Comparison of ENCODE assay signal across 8 mouse cellular contexts in genomic region chr15:82337875-82338274, GRCm38 (mm10). TPM values are rescaled to one million over a fixed set of nuclear protein-coding genes. Genes with fewer than 3 reads are reported as not detected.
DNase-seq lines count a peak whose midpoint lies in the region; ATAC-seq and TF ChIP-seq lines count a peak whose summit lies in the region.

No protein-coding gene starts in this region.

- peaks cover 8% of the 10 kb centered on the region; the same call in 1 of the 2 replicates for H3K4me1 ChIP-seq in lung, embryonic 14.5 days (ENCODE audit: insufficient read depth)
- H3K4me1 ChIP-seq in embryonic facial prominence, embryonic 13.5 days = peaks cover 44% of the 10 kb centered on the region
- peaks cover 15% of the 10 kb centered on the region for H3K4me1 ChIP-seq in limb, embryonic 11.5 days (ENCODE audit: control insufficient read depth, insufficient read depth, low read length)
- H3K4me1 ChIP-seq in neural tube, embryonic 15.5 days = peaks cover 37% of the 10 kb centered on the region

- peak; percentile 17 for DNase-seq in lung, embryonic 14.5 days
- DNase-seq in lung, postnatal 36 days = no peak
- DNase-seq in limb, embryonic 11.5 days (ENCODE audit: low spot score) = no peak
- no peak for DNase-seq in layer of hippocampus, adult 9-10 months (ENCODE audit: low spot score)
- DNase-seq in adipocyte (ENCODE audit: low spot score) = no peak
- DNase-seq in spleen, postnatal 14 days (ENCODE audit: low spot score in 2 of 2) = no peak

- H3K27me3 ChIP-seq in lung, embryonic 14.5 days (ENCODE audit: insufficient read depth, low read length) = no peaks in the 10 kb centered on the region
- no peaks in the 10 kb centered on the region for H3K27me3 ChIP-seq in embryonic facial prominence, embryonic 13.5 days
- no peaks in the 10 kb centered on the region for H3K27me3 ChIP-seq in limb, embryonic 11.5 days (ENCODE audit: control insufficient read depth, insufficient read depth, low read length)
- H3K27me3 ChIP-seq in neural tube, embryonic 15.5 days (replicated peaks) = peaks cover 14% of the 10 kb centered on the region

- TF ChIP-seq CTCF in lung, embryonic 14.5 days (IDR thresholded peaks at IDR 0.05; ENCODE audit: low read depth) = no peak

- H3K36me3 ChIP-seq in lung, embryonic 14.5 days (ENCODE audit: insufficient read depth) = peaks cover 34% of the 10 kb centered on the region
- H3K36me3 ChIP-seq in embryonic facial prominence, embryonic 13.5 days = peaks cover 31% of the 10 kb centered on the region
- no peaks in the 10 kb centered on the region; the same call in 1 of the 2 replicates for H3K36me3 ChIP-seq in limb, embryonic 11.5 days (ENCODE audit: control insufficient read depth, insufficient read depth, low read length)
- H3K36me3 ChIP-seq in neural tube, embryonic 15.5 days = peaks cover 19% of the 10 kb centered on the region

- H3K4me3 ChIP-seq in lung, embryonic 14.5 days (ENCODE audit: low read depth, low read length) = peak overlapping the region; percentile 58
- peak overlapping the region; percentile 61 for H3K4me3 ChIP-seq in embryonic facial prominence, embryonic 13.5 days
- peak overlapping the region; percentile 48 for H3K4me3 ChIP-seq in limb, embryonic 11.5 days (ENCODE audit: low read depth, low read length)
- peak overlapping the region; percentile 59 for H3K4me3 ChIP-seq in neural tube, embryonic 15.5 days (replicated peaks)

- no peak for ATAC-seq in lung, embryonic 14.5 days (ENCODE audit: insufficient read depth)
- no peak for ATAC-seq in embryonic facial prominence, embryonic 13.5 days (ENCODE audit: insufficient number of reproducible peaks, insufficient read depth, low FRiP score, low TSS enrichment, low read depth)
- 0 out of 2 replicates have a peak, but pooled peaks have one; percentile 3 for ATAC-seq in limb, embryonic 11.5 days (ENCODE audit: insufficient number of reproducible peaks, low FRiP score, low TSS enrichment, low read depth)
- ATAC-seq in neural tube, embryonic 15.5 days (ENCODE audit: low FRiP score) = no peak

- H3K27ac ChIP-seq in lung, embryonic 14.5 days (ENCODE audit: low read depth) = no peak overlapping the region
- peak overlapping the region; percentile 33; the same call in 1 of the 2 replicates for H3K27ac ChIP-seq in embryonic facial prominence, embryonic 13.5 days
- H3K27ac ChIP-seq in limb, embryonic 11.5 days (replicated peaks; ENCODE audit: low read depth, low read length) = no peak overlapping the region
- peak overlapping the region; percentile 63; the same call in 1 of the 2 replicates for H3K27ac ChIP-seq in neural tube, embryonic 15.5 days (replicated peaks)

- H3K9me3 ChIP-seq in lung, embryonic 14.5 days (ENCODE audit: low read depth, low read length) = no peaks in the 10 kb centered on the region
- no peaks in the 10 kb centered on the region for H3K9me3 ChIP-seq in embryonic facial prominence, embryonic 13.5 days
- no peaks in the 10 kb centered on the region for H3K9me3 ChIP-seq in limb, embryonic 11.5 days (ENCODE audit: control insufficient read depth, low read length)
- H3K9me3 ChIP-seq in neural tube, embryonic 15.5 days (replicated peaks) = no peaks in the 10 kb centered on the region

- peak overlapping the region; percentile 53 for H3K9ac ChIP-seq in lung, embryonic 14.5 days
- peak overlapping the region; percentile 78 for H3K9ac ChIP-seq in embryonic facial prominence, embryonic 13.5 days
- H3K9ac ChIP-seq in limb, embryonic 11.5 days (ENCODE audit: low read length) = peak overlapping the region; percentile 67; the same call in 1 of the 2 replicates
- H3K9ac ChIP-seq in neural tube, embryonic 15.5 days (replicated peaks) = peak overlapping the region; percentile 58; the same call in 1 of the 2 replicates

- peak overlapping the region; percentile 60 for H3K4me2 ChIP-seq in lung, embryonic 14.5 days
- peak overlapping the region; percentile 74 for H3K4me2 ChIP-seq in embryonic facial prominence, embryonic 13.5 days
- H3K4me2 ChIP-seq in limb, embryonic 11.5 days (ENCODE audit: low read depth, severe bottlenecking) = peak overlapping the region; percentile 75
- H3K4me2 ChIP-seq in neural tube, embryonic 15.5 days = peak overlapping the region; percentile 67

- 12% methylated on average over 4 of the region's 4 CpGs for WGBS in lung, embryonic 14.5 days
- WGBS in embryonic facial prominence, embryonic 13.5 days = 37% methylated on average over 4 of the region's 4 CpGs
- WGBS in limb, embryonic 11.5 days = 58% methylated on average over 4 of the region's 4 CpGs
- WGBS in neural tube, embryonic 15.5 days = 39% methylated on average over 4 of the region's 4 CpGs

RNA-seq across cellular contexts. Expression of gene Naga, which starts 0.8 kb away (rescaled TPM):
- 40.3 and 45.9 TPM in 2 replicates for polyA plus RNA-seq in lung, embryonic 14.5 days (2014; fragmentation: Nextera tagmentation; extraction: Ambion mirVana)
- 46.0 and 49.9 TPM in 2 replicates for polyA plus RNA-seq in embryonic facial prominence, embryonic 13.5 days (2015; fragmentation: Nextera tagmentation; extraction: Ambion mirVana)
- polyA plus RNA-seq in limb, embryonic 11.5 days (2014; fragmentation: Nextera tagmentation; extraction: Ambion mirVana) = 25.8 and 29.7 TPM in 2 replicates
- 33.4 and 41.8 TPM in 2 replicates for polyA plus RNA-seq in neural tube, embryonic 15.5 days (2015; fragmentation: Nextera tagmentation; extraction: Ambion mirVana)

RNA-seq across cellular contexts. Expression of gene Pheta2, which starts 0.9 kb away (rescaled TPM):
- polyA plus RNA-seq in lung, embryonic 14.5 days (2014; fragmentation: Nextera tagmentation; extraction: Ambion mirVana) = 13.8 and 14.4 TPM in 2 replicates
- 18.9 and 19.5 TPM in 2 replicates for polyA plus RNA-seq in embryonic facial prominence, embryonic 13.5 days (2015; fragmentation: Nextera tagmentation; extraction: Ambion mirVana)
- 6.0 and 7.0 TPM in 2 replicates for polyA plus RNA-seq in limb, embryonic 11.5 days (2014; fragmentation: Nextera tagmentation; extraction: Ambion mirVana)
- polyA plus RNA-seq in neural tube, embryonic 15.5 days (2015; fragmentation: Nextera tagmentation; extraction: Ambion mirVana) = 2.4 and 6.6 TPM in 2 replicates

RNA-seq across cellular contexts. Expression of gene Smdt1, which starts 0.9 kb away (rescaled TPM):
- 218 and 226 TPM in 2 replicates for polyA plus RNA-seq in lung, embryonic 14.5 days (2014; fragmentation: Nextera tagmentation; extraction: Ambion mirVana)
- polyA plus RNA-seq in embryonic facial prominence, embryonic 13.5 days (2015; fragmentation: Nextera tagmentation; extraction: Ambion mirVana) = 255 and 264 TPM in 2 replicates
- 220 and 233 TPM in 2 replicates for polyA plus RNA-seq in limb, embryonic 11.5 days (2014; fragmentation: Nextera tagmentation; extraction: Ambion mirVana)
- 392 and 440 TPM in 2 replicates for polyA plus RNA-seq in neural tube, embryonic 15.5 days (2015; fragmentation: Nextera tagmentation; extraction: Ambion mirVana)

RNA-seq across cellular contexts. Expression of gene Ndufa6, which starts 16.2 kb away (rescaled TPM):
- polyA plus RNA-seq in lung, embryonic 14.5 days (2014; fragmentation: Nextera tagmentation; extraction: Ambion mirVana) = 289 and 322 TPM in 2 replicates
- polyA plus RNA-seq in embryonic facial prominence, embryonic 13.5 days (2015; fragmentation: Nextera tagmentation; extraction: Ambion mirVana) = 319 and 324 TPM in 2 replicates
- 276 and 278 TPM in 2 replicates for polyA plus RNA-seq in limb, embryonic 11.5 days (2014; fragmentation: Nextera tagmentation; extraction: Ambion mirVana)
- 409 and 417 TPM in 2 replicates for polyA plus RNA-seq in neural tube, embryonic 15.5 days (2015; fragmentation: Nextera tagmentation; extraction: Ambion mirVana)

RNA-seq across cellular contexts. Expression of gene Wbp2nl, which starts 39.1 kb away (rescaled TPM):
- 0.42 and 0.57 TPM in 2 replicates for polyA plus RNA-seq in lung, embryonic 14.5 days (2014; fragmentation: Nextera tagmentation; extraction: Ambion mirVana)
- not detected in 2 replicates for polyA plus RNA-seq in embryonic facial prominence, embryonic 13.5 days (2015; fragmentation: Nextera tagmentation; extraction: Ambion mirVana)
- polyA plus RNA-seq in limb, embryonic 11.5 days (2014; fragmentation: Nextera tagmentation; extraction: Ambion mirVana) = 0.20 TPM in 1 of 2 replicates, not detected in the other
- polyA plus RNA-seq in neural tube, embryonic 15.5 days (2015; fragmentation: Nextera tagmentation; extraction: Ambion mirVana) = 0.10 and 0.13 TPM in 2 replicates

Comparison
In these comparisons a context has a peak if more than half of its experiments do, and no peak if none do; other contexts are left out.
1. H3K27ac ChIP-seq: peak in embryonic facial prominence, embryonic 13.5 days (single experiment) and neural tube, embryonic 15.5 days (single experiment); none in lung, embryonic 14.5 days (single experiment) and limb, embryonic 11.5 days (single experiment).
2. Peak in every context shown above with its lines, with median percentiles within 50 percentile points of each other: H3K4me2 ChIP-seq, H3K4me3 ChIP-seq and H3K9ac ChIP-seq.